Mouse (Mus musculus): ENCODE measurements around the gene Gm30191. TPM values are rescaled to one million over a fixed set of nuclear protein-coding genes. Genes with fewer than 3 reads are reported as not detected.
A peak's percentile ranks its signal among the peaks of the same experiment; 100 is the strongest.

The Gm30191 gene
- polyA plus RNA-seq, 1 experiment from 2014 or later = 0.83 TPM

GRCm38 (mm10) chr4:134238686-134239085 is 8.0 kb upstream of the Gm30191 start:
- peaks cover 18% of the 10 kb centered on the region for H3K27me3 ChIP-seq
- 13% methylated on average over 10 of the region's 10 CpGs for whole genome bisulfite sequencing
- H3K36me3 ChIP-seq = no peaks in the 10 kb centered on the region
- no peak overlapping the region for H3K27ac ChIP-seq (replicated peaks)
- H3K4me1 ChIP-seq (replicated peaks) = peaks cover 13% of the 10 kb centered on the region
- 0 out of 2 replicates have a peak, but pooled peaks have one; percentile 20 for ATAC-seq (ENCODE audit: low FRiP score, low read depth)
- H3K4me2 ChIP-seq = peak overlapping the region; percentile 39
- H3K4me3 ChIP-seq = no peak overlapping the region
- no peak overlapping the region for H3K9ac ChIP-seq
- no peaks in the 10 kb centered on the region for H3K9me3 ChIP-seq

GRCm38 (mm10) chr4:134243516-134244250 is 3.1 kb upstream of the Gm30191 start, which contains the start of gene E130218I03Rik:
Gene E130218I03Rik, plus strand, starts transcription at chr4:134243662.
- peak within 1 kb of the TSS; percentile 75 for H3K4me2 ChIP-seq
- peaks cover 32% of the 10 kb centered on the region for H3K4me1 ChIP-seq (replicated peaks)
- 91% methylated on average over 17 of the region's 17 CpGs for WGBS
- no peak for ATAC-seq (ENCODE audit: low FRiP score, low read depth)
- no peak within 1 kb of the TSS for H3K9ac ChIP-seq
- H3K4me3 ChIP-seq = peak within 1 kb of the TSS; percentile 63
- H3K27ac ChIP-seq (replicated peaks) = no peak within 1 kb of the TSS
- H3K36me3 ChIP-seq = no peaks in the 10 kb centered on the region
- no peaks in the 10 kb centered on the region for H3K9me3 ChIP-seq
- peaks cover 22% of the 10 kb centered on the region for H3K27me3 ChIP-seq

- ATAC-seq (ENCODE audit: low FRiP score, low read depth) = peak; percentile 78
- H3K9me3 ChIP-seq = no peaks in the 10 kb centered on the region
- H3K36me3 ChIP-seq = no peaks in the 10 kb centered on the region
- H3K4me3 ChIP-seq = peak within 1 kb of the TSS; percentile 63
- H3K27me3 ChIP-seq = peaks cover 19% of the 10 kb centered on the region
- H3K4me2 ChIP-seq = peak within 1 kb of the TSS; percentile 75
- under 1% methylated on average over 54 of the region's 60 CpGs for WGBS
- H3K27ac ChIP-seq (replicated peaks) = peak within 1 kb of the TSS; percentile 43; the same call in 1 of the 2 replicates
- peaks cover 43% of the 10 kb centered on the region for H3K4me1 ChIP-seq (replicated peaks)
- peak within 1 kb of the TSS; percentile 62 for H3K9ac ChIP-seq
Measured at GRCm38 (mm10) chr4:134245148-134245843, 1.4 kb upstream of the Gm30191 start, which contains the start of gene Zfp593. Gene Zfp593, minus strand, starts transcription at chr4:134245592.

- no peaks in the 10 kb centered on the region for H3K36me3 ChIP-seq
- no peak overlapping the region for H3K4me3 ChIP-seq
- peaks cover 19% of the 10 kb centered on the region for H3K27me3 ChIP-seq
- no peak overlapping the region for H3K9ac ChIP-seq
- peaks cover 53% of the 10 kb centered on the region for H3K4me1 ChIP-seq (replicated peaks)
- H3K27ac ChIP-seq (replicated peaks) = no peak overlapping the region
- ATAC-seq (ENCODE audit: low FRiP score, low read depth) = peak; percentile 11; the same call in 1 of the 2 replicates
- WGBS = 19% methylated on average over 4 of the region's 4 CpGs
- no peak overlapping the region for H3K4me2 ChIP-seq
- no peaks in the 10 kb centered on the region for H3K9me3 ChIP-seq
Measured at GRCm38 (mm10) chr4:134246256-134246655, 479 bp upstream of the Gm30191 start.

GRCm38 (mm10) chr4:134249651-134250050 is 2.9 kb downstream of the Gm30191 start:
- Histone ChIP-seq H3K27ac (replicated peaks) (no peak overlapping the region), H3K4me1 (replicated peaks) (peaks cover 68% of the 10 kb centered on the region), H3K36me3 (no peaks in the 10 kb centered on the region), H3K9ac (peak overlapping the region; percentile 41), H3K9me3 (no peaks in the 10 kb centered on the region), H3K4me3 (peak overlapping the region; percentile 56), H3K4me2 (peak overlapping the region; percentile 89), H3K27me3 (peaks cover 45% of the 10 kb centered on the region)
- WGBS = under 1% methylated on average over 30 of the region's 30 CpGs
- ATAC-seq (ENCODE audit: low FRiP score, low read depth) = peak; percentile 29; the same call in 1 of the 2 replicates

- 6% methylated on average over 27 of the region's 27 CpGs for WGBS
- Histone ChIP-seq H3K27me3 (peaks cover 50% of the 10 kb centered on the region), H3K36me3 (no peaks in the 10 kb centered on the region), H3K9ac (peak overlapping the region; percentile 61), H3K9me3 (no peaks in the 10 kb centered on the region), H3K27ac (replicated peaks) (peak overlapping the region; percentile 86), H3K4me3 (peak overlapping the region; percentile 56), H3K4me2 (peak overlapping the region; percentile 89), H3K4me1 (replicated peaks) (peaks cover 63% of the 10 kb centered on the region)
- no peak for ATAC-seq (ENCODE audit: low FRiP score, low read depth)
Measured at GRCm38 (mm10) chr4:134250116-134250929, 3.6 kb downstream of the Gm30191 start.

- ATAC-seq (ENCODE audit: low FRiP score, low read depth) = no peak
- Histone ChIP-seq H3K27ac (replicated peaks) (peak overlapping the region; percentile 86), H3K4me3 (peak overlapping the region; percentile 56), H3K9ac (peak overlapping the region; percentile 61), H3K4me1 (replicated peaks) (peaks cover 59% of the 10 kb centered on the region), H3K36me3 (no peaks in the 10 kb centered on the region), H3K9me3 (no peaks in the 10 kb centered on the region), H3K4me2 (peak overlapping the region; percentile 89), H3K27me3 (peaks cover 50% of the 10 kb centered on the region)
- WGBS = 5% methylated on average over 10 of the region's 10 CpGs
Measured at GRCm38 (mm10) chr4:134250930-134251240, 4.2 kb downstream of the Gm30191 start.

GRCm38 (mm10) chr4:134251241-134252130 is 4.8 kb downstream of the Gm30191 start:
- H3K9me3 ChIP-seq = no peaks in the 10 kb centered on the region
- peak overlapping the region; percentile 86 for H3K27ac ChIP-seq (replicated peaks)
- peak overlapping the region; percentile 89 for H3K4me2 ChIP-seq
- peaks cover 53% of the 10 kb centered on the region for H3K4me1 ChIP-seq (replicated peaks)
- H3K4me3 ChIP-seq = peak overlapping the region; percentile 56
- ATAC-seq (ENCODE audit: low FRiP score, low read depth) = peak; percentile 67
- H3K36me3 ChIP-seq = no peaks in the 10 kb centered on the region
- H3K9ac ChIP-seq = peak overlapping the region; percentile 61
- under 1% methylated on average over 85 of the region's 91 CpGs for WGBS
- peaks cover 51% of the 10 kb centered on the region for H3K27me3 ChIP-seq

GRCm38 (mm10) chr4:134252131-134252910 is 5.6 kb downstream of the Gm30191 start:
- peak overlapping the region; percentile 61 for H3K9ac ChIP-seq
- 7% methylated on average over 22 of the region's 22 CpGs for WGBS
- peak; percentile 13; the same call in 1 of the 2 replicates for ATAC-seq (ENCODE audit: low FRiP score, low read depth)
- no peaks in the 10 kb centered on the region for H3K36me3 ChIP-seq
- H3K4me3 ChIP-seq = peak overlapping the region; percentile 56
- H3K4me1 ChIP-seq (replicated peaks) = peaks cover 50% of the 10 kb centered on the region
- H3K27ac ChIP-seq (replicated peaks) = peak overlapping the region; percentile 86
- H3K4me2 ChIP-seq = peak overlapping the region; percentile 89
- H3K9me3 ChIP-seq = no peaks in the 10 kb centered on the region
- peaks cover 48% of the 10 kb centered on the region for H3K27me3 ChIP-seq

- H3K9ac ChIP-seq = 0 out of 2 replicates have a peak overlapping the region, but pooled peaks have one; percentile 3
- H3K4me1 ChIP-seq (replicated peaks) = peaks cover 50% of the 10 kb centered on the region
- no peak for ATAC-seq (ENCODE audit: low FRiP score, low read depth)
- H3K9me3 ChIP-seq = no peaks in the 10 kb centered on the region
- H3K27me3 ChIP-seq = peaks cover 42% of the 10 kb centered on the region
- WGBS = 9% methylated on average over 15 of the region's 15 CpGs
- no peaks in the 10 kb centered on the region for H3K36me3 ChIP-seq
- H3K27ac ChIP-seq (replicated peaks) = peak overlapping the region; percentile 86; the same call in 1 of the 2 replicates
- peak overlapping the region; percentile 89 for H3K4me2 ChIP-seq
- peak overlapping the region; percentile 56 for H3K4me3 ChIP-seq
Measured at GRCm38 (mm10) chr4:134252911-134253721, 6.4 kb downstream of the Gm30191 start.

Measured in hindbrain, embryonic 15.5 days (tissue).